Mouse (Mus musculus): ENCODE data around the gene Phf14. TPM values are rescaled to one million over a fixed set of nuclear protein-coding genes. Genes with fewer than 3 reads are reported as not detected.

The Phf14 gene
- polyA plus RNA-seq, 1 experiment from 2014 or later = 21.7 TPM

- peak; percentile 77 for ATAC-seq
- Histone ChIP-seq H3K36me3 (replicated peaks; ENCODE audit: insufficient read depth, low read length) (0 out of 2 replicates have a peak, but pooled peaks cover 4% of the 10 kb centered on the region), H3K27me3 (ENCODE audit: insufficient read depth, low read length) (no peaks in the 10 kb centered on the region), H3K9me3 (ENCODE audit: low read length) (no peaks in the 10 kb centered on the region), H3K27ac (ENCODE audit: low read depth) (peak overlapping the region; percentile 97), H3K4me2 (ENCODE audit: low read depth, low read length) (peak overlapping the region; percentile 96), H3K9ac (replicated peaks) (peak overlapping the region; percentile 99), H3K4me1 (ENCODE audit: insufficient read depth) (peaks cover 9% of the 10 kb centered on the region; the same call in 1 of the 2 replicates), H3K4me3 (ENCODE audit: low read depth, low read length) (peak overlapping the region; percentile 97)
- DNase-seq = peak; percentile 59
- WGBS (ENCODE audit: insufficient replicate concordance) = under 1% methylated on average over 32 of the region's 40 CpGs
- TF ChIP-seq CTCF (IDR thresholded peaks at IDR 0.05; ENCODE audit: low read depth) = no peak
- TF ChIP-seq EP300 (IDR thresholded peaks at IDR 0.05; ENCODE audit: low read depth) = no peak
Measured at GRCm38 (mm10) chr6:11926082-11926595, 18.5 kb downstream of the Phf14 start.

- no peak for DNase-seq
- no peak for TF ChIP-seq EP300 (IDR thresholded peaks at IDR 0.05; ENCODE audit: low read depth)
- no peak for TF ChIP-seq CTCF (IDR thresholded peaks at IDR 0.05; ENCODE audit: low read depth)
- peak overlapping the region; percentile 96; the same call in 1 of the 2 replicates for H3K4me2 ChIP-seq (ENCODE audit: low read depth, low read length)
- WGBS (ENCODE audit: insufficient replicate concordance) = 54% methylated on average over 6 of the region's 6 CpGs
- ATAC-seq = no peak
- peaks cover 9% of the 10 kb centered on the region; the same call in 1 of the 2 replicates for H3K4me1 ChIP-seq (ENCODE audit: insufficient read depth)
- H3K9me3 ChIP-seq (ENCODE audit: low read length) = no peaks in the 10 kb centered on the region
- H3K9ac ChIP-seq (replicated peaks) = 0 out of 2 replicates have a peak overlapping the region, but pooled peaks have one; percentile 99
- H3K27me3 ChIP-seq (ENCODE audit: insufficient read depth, low read length) = no peaks in the 10 kb centered on the region
- H3K27ac ChIP-seq (ENCODE audit: low read depth) = no peak overlapping the region
- H3K36me3 ChIP-seq (replicated peaks; ENCODE audit: insufficient read depth, low read length) = 0 out of 2 replicates have a peak, but pooled peaks cover 4% of the 10 kb centered on the region
- no peak overlapping the region for H3K4me3 ChIP-seq (ENCODE audit: low read depth, low read length)
Measured at GRCm38 (mm10) chr6:11927485-11927884, 19.9 kb downstream of the Phf14 start.

GRCm38 (mm10) chr6:11933403-11933802 lies 25.8 kb downstream of the Phf14 start:
- Histone ChIP-seq H3K36me3 (replicated peaks; ENCODE audit: insufficient read depth, low read length) (no peaks in the 10 kb centered on the region; the same call in 1 of the 2 replicates), H3K9me3 (ENCODE audit: low read length) (no peaks in the 10 kb centered on the region), H3K9ac (replicated peaks) (no peak overlapping the region), H3K27me3 (ENCODE audit: insufficient read depth, low read length) (no peaks in the 10 kb centered on the region), H3K4me3 (ENCODE audit: low read depth, low read length) (no peak overlapping the region), H3K4me1 (ENCODE audit: insufficient read depth) (no peaks in the 10 kb centered on the region), H3K4me2 (ENCODE audit: low read depth, low read length) (no peak overlapping the region), H3K27ac (ENCODE audit: low read depth) (no peak overlapping the region)
- DNase-seq (no peak), ATAC-seq (no peak)
- 85% methylated on average over 7 of the region's 7 CpGs for WGBS (ENCODE audit: insufficient replicate concordance)
- TF ChIP-seq EP300 (IDR thresholded peaks at IDR 0.05; ENCODE audit: low read depth) (no peak), CTCF (IDR thresholded peaks at IDR 0.05; ENCODE audit: low read depth) (no peak)

GRCm38 (mm10) chr6:11940895-11941294 lies 33.3 kb downstream of the Phf14 start:
- Histone ChIP-seq H3K27ac (ENCODE audit: low read depth) (no peak overlapping the region), H3K36me3 (replicated peaks; ENCODE audit: insufficient read depth, low read length) (peaks cover 15% of the 10 kb centered on the region), H3K27me3 (ENCODE audit: insufficient read depth, low read length) (no peaks in the 10 kb centered on the region), H3K4me3 (ENCODE audit: low read depth, low read length) (no peak overlapping the region), H3K9me3 (ENCODE audit: low read length) (no peaks in the 10 kb centered on the region), H3K4me2 (ENCODE audit: low read depth, low read length) (no peak overlapping the region), H3K4me1 (ENCODE audit: insufficient read depth) (no peaks in the 10 kb centered on the region), H3K9ac (replicated peaks) (no peak overlapping the region)
- no peak for DNase-seq
- ATAC-seq = peak; percentile 43; the same call in 1 of the 2 replicates
- TF ChIP-seq CTCF (IDR thresholded peaks at IDR 0.05; ENCODE audit: low read depth) (no peak), EP300 (IDR thresholded peaks at IDR 0.05; ENCODE audit: low read depth) (peak; percentile 91)

GRCm38 (mm10) chr6:11942089-11942488 lies 34.5 kb downstream of the Phf14 start:
- Histone ChIP-seq H3K27ac (ENCODE audit: low read depth) (no peak overlapping the region), H3K4me3 (ENCODE audit: low read depth, low read length) (no peak overlapping the region), H3K4me1 (ENCODE audit: insufficient read depth) (no peaks in the 10 kb centered on the region), H3K9ac (replicated peaks) (no peak overlapping the region), H3K9me3 (ENCODE audit: low read length) (no peaks in the 10 kb centered on the region), H3K27me3 (ENCODE audit: insufficient read depth, low read length) (no peaks in the 10 kb centered on the region), H3K4me2 (ENCODE audit: low read depth, low read length) (no peak overlapping the region), H3K36me3 (replicated peaks; ENCODE audit: insufficient read depth, low read length) (peaks cover 19% of the 10 kb centered on the region)
- no peak for DNase-seq
- no peak for ATAC-seq
- 91% methylated on average over 4 of the region's 4 CpGs for WGBS (ENCODE audit: insufficient replicate concordance)
- TF ChIP-seq EP300 (IDR thresholded peaks at IDR 0.05; ENCODE audit: low read depth) = no peak
- TF ChIP-seq CTCF (IDR thresholded peaks at IDR 0.05; ENCODE audit: low read depth) = no peak

- H3K27me3 ChIP-seq (ENCODE audit: insufficient read depth, low read length) = no peaks in the 10 kb centered on the region
- H3K4me1 ChIP-seq (ENCODE audit: insufficient read depth) = peaks cover 5% of the 10 kb centered on the region; the same call in 1 of the 2 replicates
- H3K4me3 ChIP-seq (ENCODE audit: low read depth, low read length) = no peak overlapping the region
- WGBS (ENCODE audit: insufficient replicate concordance) = 60% methylated on average over 1 of the region's 1 CpGs
- peaks cover 13% of the 10 kb centered on the region for H3K36me3 ChIP-seq (replicated peaks; ENCODE audit: insufficient read depth, low read length)
- H3K9me3 ChIP-seq (ENCODE audit: low read length) = no peaks in the 10 kb centered on the region
- DNase-seq (no peak), ATAC-seq (peak; percentile 45)
- H3K9ac ChIP-seq (replicated peaks) = no peak overlapping the region
- no peak overlapping the region for H3K27ac ChIP-seq (ENCODE audit: low read depth)
- no peak overlapping the region for H3K4me2 ChIP-seq (ENCODE audit: low read depth, low read length)
- TF ChIP-seq EP300 (IDR thresholded peaks at IDR 0.05; ENCODE audit: low read depth) = no peak
- TF ChIP-seq CTCF (IDR thresholded peaks at IDR 0.05; ENCODE audit: low read depth) = no peak
Measured at GRCm38 (mm10) chr6:11948100-11948499, 40.5 kb downstream of the Phf14 start.

Measured in liver, postnatal 0 days (tissue).